ENCODE assay signal across 22 mouse cellular contexts in genomic region chr12:70025431-70025830, GRCm38 (mm10).
"Had no signal": no experiment of that assay in that cellular context is flagged by ENCODE, and none has a peak within 500 bp of the region (broad histone marks: within the 10 kb centered on the region; RNA-seq: fewer than 3 reads in every experiment).

No protein-coding gene starts in this region.

- H3K9ac ChIP-seq: heart, embryonic 13.5 days; heart, embryonic 15.5 days; hindbrain, embryonic 13.5 days; hindbrain, embryonic 15.5 days; limb, embryonic 13.5 days; limb, embryonic 15.5 days; liver, embryonic 12.5 days; liver, embryonic 14.5 days had no signal

- DNase-seq: gastrocnemius, adult 2 months; gastrocnemius, postnatal 10 days; gastrocnemius, postnatal 25 days; heart, adult 18-20 months; heart, postnatal 14 days; heart, postnatal 36 days; kidney, adult 11 months; kidney, adult 8-10 months; kidney, postnatal 10 days; kidney, postnatal 36 days; layer of hippocampus, adult 9-11 months; layer of hippocampus, postnatal 36 days; left cerebral cortex, postnatal 4 days had no signal

- H3K4me3 ChIP-seq: gastrocnemius, adult 2 months; heart, embryonic 13.5 days; heart, embryonic 15.5 days; hindbrain, embryonic 13.5 days; hindbrain, embryonic 15.5 days; limb, embryonic 13.5 days; limb, embryonic 15.5 days; liver, embryonic 12.5 days had no signal

- H3K4me1 ChIP-seq: heart, embryonic 13.5 days; heart, embryonic 15.5 days; hindbrain, embryonic 13.5 days; hindbrain, embryonic 15.5 days; limb, embryonic 13.5 days; limb, embryonic 15.5 days; liver, embryonic 12.5 days had no signal

- H3K27me3 ChIP-seq: heart, embryonic 13.5 days; heart, embryonic 15.5 days; hindbrain, embryonic 13.5 days; hindbrain, embryonic 15.5 days; limb, embryonic 13.5 days; limb, embryonic 15.5 days; liver, embryonic 12.5 days had no signal

- H3K27ac ChIP-seq: gastrocnemius, adult 2 months; heart, embryonic 13.5 days; heart, embryonic 15.5 days; hindbrain, embryonic 13.5 days; hindbrain, embryonic 15.5 days; hindbrain, postnatal 0 days; limb, embryonic 13.5 days; limb, embryonic 15.5 days; liver, embryonic 12.5 days; liver, embryonic 14.5 days had no signal
